19 mouse cellular contexts compared by ENCODE assay signal in the genomic region with DNA sequence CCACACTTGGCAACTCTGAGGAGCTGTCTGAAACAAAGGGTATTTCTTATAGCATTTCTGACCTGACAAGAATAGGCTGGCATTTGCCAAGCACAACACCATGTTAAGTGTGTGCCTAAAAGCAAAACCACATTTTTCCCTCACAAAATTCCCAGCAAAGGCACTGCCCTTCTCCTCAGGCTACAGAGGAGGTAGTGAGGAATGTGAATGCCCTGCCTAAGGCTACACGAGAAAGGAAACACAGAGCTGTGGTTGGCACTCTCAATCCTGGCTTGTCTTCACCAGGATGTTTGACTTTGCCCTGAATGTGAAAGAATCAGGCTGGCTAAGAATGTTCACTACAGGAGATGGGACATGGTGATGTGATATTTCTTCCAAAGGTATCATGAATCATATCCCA.
A peak's percentile ranks its signal among the peaks of the same experiment; 100 is the strongest.
DNase-seq lines count a peak whose midpoint lies in the region; ATAC-seq lines count a peak whose summit lies in the region.
"Had no signal": no experiment of that assay in that cellular context is flagged by ENCODE, and none has a peak within 500 bp of the region (broad histone marks: within the 10 kb centered on the region; RNA-seq: fewer than 3 reads in every experiment).

No protein-coding gene starts in this region.

- WGBS in forebrain, embryonic 12.5 days, result 78% methylated on average over 1 of the region's 1 CpGs
- 93% methylated on average over 1 of the region's 1 CpGs for WGBS in forebrain, embryonic 11.5 days
- 85% methylated on average over 1 of the region's 1 CpGs for WGBS in midbrain, embryonic 11.5 days
- 85% methylated on average over 1 of the region's 1 CpGs for WGBS in midbrain, embryonic 10.5 days

- no peak overlapping the region for H3K4me3 ChIP-seq in forebrain, embryonic 12.5 days (replicated peaks)
- H3K4me3 ChIP-seq in forebrain, embryonic 11.5 days (ENCODE audit: low read depth, low read length), result no peak overlapping the region
- H3K4me3 ChIP-seq in midbrain, embryonic 11.5 days (ENCODE audit: low read depth, low read length), result no peak overlapping the region
- no peak overlapping the region for H3K4me3 ChIP-seq in midbrain, embryonic 10.5 days
- H3K4me3 ChIP-seq: embryonic facial prominence, embryonic 12.5 days; forebrain, embryonic 15.5 days; heart, embryonic 10.5 days had no signal

- H3K27me3 ChIP-seq in forebrain, embryonic 12.5 days, result no peaks in the 10 kb centered on the region
- no peaks in the 10 kb centered on the region for H3K27me3 ChIP-seq in forebrain, embryonic 11.5 days (ENCODE audit: control insufficient read depth, insufficient read depth, low read length)
- H3K27me3 ChIP-seq in midbrain, embryonic 11.5 days (ENCODE audit: control insufficient read depth, insufficient read depth, low read length), result no peaks in the 10 kb centered on the region
- no peaks in the 10 kb centered on the region for H3K27me3 ChIP-seq in midbrain, embryonic 10.5 days (ENCODE audit: low read depth, poor library complexity, severe bottlenecking)
- H3K27me3 ChIP-seq: embryonic facial prominence, embryonic 12.5 days; forebrain, embryonic 15.5 days had no signal

- peaks cover 23% of the 10 kb centered on the region for H3K4me1 ChIP-seq in forebrain, embryonic 12.5 days
- H3K4me1 ChIP-seq in forebrain, embryonic 11.5 days (replicated peaks; ENCODE audit: control insufficient read depth, insufficient read depth, low read length), result no peaks in the 10 kb centered on the region
- peaks cover 3% of the 10 kb centered on the region; the same call in 1 of the 2 replicates for H3K4me1 ChIP-seq in midbrain, embryonic 11.5 days (ENCODE audit: control insufficient read depth, insufficient read depth, low read length)
- peaks cover 10% of the 10 kb centered on the region; the same call in 1 of the 2 replicates for H3K4me1 ChIP-seq in midbrain, embryonic 10.5 days

- no peak overlapping the region for H3K9ac ChIP-seq in forebrain, embryonic 12.5 days
- H3K9ac ChIP-seq in forebrain, embryonic 11.5 days (ENCODE audit: low read length), result no peak overlapping the region
- no peak overlapping the region for H3K9ac ChIP-seq in midbrain, embryonic 11.5 days (ENCODE audit: low read length)
- H3K9ac ChIP-seq: embryonic facial prominence, embryonic 12.5 days; forebrain, embryonic 15.5 days; hindbrain, embryonic 14.5 days had no signal

- no peaks in the 10 kb centered on the region; the same call in none of the 2 replicates for H3K36me3 ChIP-seq in forebrain, embryonic 12.5 days (replicated peaks)
- no peaks in the 10 kb centered on the region for H3K36me3 ChIP-seq in forebrain, embryonic 11.5 days (ENCODE audit: control insufficient read depth, insufficient read depth, low read length)
- H3K36me3 ChIP-seq in midbrain, embryonic 11.5 days (ENCODE audit: control insufficient read depth, insufficient read depth, low read length), result no peaks in the 10 kb centered on the region
- peaks cover 4% of the 10 kb centered on the region; the same call in 1 of the 2 replicates for H3K36me3 ChIP-seq in midbrain, embryonic 10.5 days
- H3K36me3 ChIP-seq: embryonic facial prominence, embryonic 12.5 days; forebrain, embryonic 15.5 days; heart, embryonic 10.5 days had no signal

- no peak for DNase-seq in forebrain, embryonic 11.5 days (ENCODE audit: low spot score)
- peak; percentile 60 for DNase-seq in midbrain, embryonic 11.5 days (ENCODE audit: low spot score, missing footprints)
- DNase-seq in midbrain, embryonic 10.5 days (ENCODE audit: low spot score), result no peak
- DNase-seq in 3T3-L1 (ENCODE audit: low read depth, low spot score), result peak; percentile 27
- peak; percentile 41 for DNase-seq in gonadal fat pad, adult 2 months (ENCODE audit: low read depth)
- DNase-seq in heart, adult 18-20 months, result no peak
- DNase-seq: adrenal gland, adult 8-10 months; adrenal gland, postnatal 36 days; cerebellum, adult 8-10 months; gastrocnemius, postnatal 14 days; heart, postnatal 10 days; heart, postnatal 4 days had no signal

- no peaks in the 10 kb centered on the region for H3K9me3 ChIP-seq in forebrain, embryonic 12.5 days
- H3K9me3 ChIP-seq in forebrain, embryonic 11.5 days (ENCODE audit: control insufficient read depth, low read length), result no peaks in the 10 kb centered on the region
- H3K9me3 ChIP-seq in midbrain, embryonic 11.5 days (ENCODE audit: control insufficient read depth, low read length), result no peaks in the 10 kb centered on the region
- no peaks in the 10 kb centered on the region for H3K9me3 ChIP-seq in midbrain, embryonic 10.5 days (replicated peaks)
- H3K9me3 ChIP-seq: embryonic facial prominence, embryonic 12.5 days; forebrain, embryonic 15.5 days; heart, embryonic 10.5 days had no signal

- ATAC-seq in forebrain, embryonic 12.5 days (ENCODE audit: low FRiP score), result no peak
- ATAC-seq in forebrain, embryonic 11.5 days (replicated peaks; ENCODE audit: low FRiP score), result no peak
- ATAC-seq in midbrain, embryonic 11.5 days (ENCODE audit: low FRiP score), result no peak
- ATAC-seq: forebrain, embryonic 15.5 days; inflammation-experienced regulatory T-cells, adult 6 months; intestine, postnatal 0 days had no signal

- H3K27ac ChIP-seq in forebrain, embryonic 12.5 days, result 0 out of 2 replicates have a peak overlapping the region, but pooled peaks have one; percentile 5
- H3K27ac ChIP-seq in forebrain, embryonic 11.5 days (ENCODE audit: low read depth, low read length), result no peak overlapping the region
- no peak overlapping the region for H3K27ac ChIP-seq in midbrain, embryonic 11.5 days (ENCODE audit: low read depth, low read length)
- no peak overlapping the region for H3K27ac ChIP-seq in midbrain, embryonic 10.5 days (replicated peaks)
- H3K27ac ChIP-seq: embryonic facial prominence, embryonic 12.5 days; forebrain, embryonic 15.5 days; heart, embryonic 10.5 days; hindbrain, embryonic 14.5 days had no signal

- no peak overlapping the region for H3K4me2 ChIP-seq in forebrain, embryonic 12.5 days
- H3K4me2 ChIP-seq in forebrain, embryonic 11.5 days (ENCODE audit: low read depth, low read length, severe bottlenecking), result no peak overlapping the region
- no peak overlapping the region for H3K4me2 ChIP-seq in midbrain, embryonic 11.5 days
- H3K4me2 ChIP-seq: embryonic facial prominence, embryonic 12.5 days; forebrain, embryonic 15.5 days; hindbrain, embryonic 14.5 days had no signal

Comparison
In these comparisons a context has a peak if more than half of its experiments do, and no peak if none do; other contexts are left out.
1. DNase-seq: peak in midbrain, embryonic 11.5 days (single experiment), 3T3-L1 (single experiment) and gonadal fat pad, adult 2 months (single experiment); none in forebrain, embryonic 11.5 days (single experiment), midbrain, embryonic 10.5 days (single experiment) and heart, adult 18-20 months (0 of 2).